Mouse (Mus musculus): Measurements from ENCODE around the gene Bcl7b. TPM values are rescaled to one million over a fixed set of nuclear protein-coding genes. Genes with fewer than 3 reads are reported as not detected.

The Bcl7b gene
- polyA plus RNA-seq, 1 experiment from 2014 or later = 56.2 TPM

DNA sequence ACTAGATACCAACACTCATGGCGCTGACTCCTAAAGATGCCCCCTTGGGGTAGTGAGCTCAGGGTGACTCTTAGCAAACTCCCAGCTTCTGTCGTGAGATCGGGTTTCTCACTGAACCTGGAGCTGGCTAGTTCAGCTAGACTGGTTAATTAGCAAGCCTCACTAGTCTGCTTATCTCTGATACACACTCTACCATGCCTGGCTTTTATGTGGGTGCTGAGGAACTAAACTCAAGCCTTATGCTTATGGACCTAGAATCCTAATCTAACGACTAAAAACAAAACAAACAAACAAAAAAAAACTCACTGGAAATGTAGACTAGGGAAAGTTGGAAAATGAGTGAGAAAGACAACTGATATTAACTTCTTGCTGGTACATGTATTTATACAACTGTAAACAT, 23.6 kb upstream of the Bcl7b start:
- H3K9ac ChIP-seq (ENCODE audit: low read length) = no peak overlapping the region
- H3K4me3 ChIP-seq (ENCODE audit: low read length) = no peak overlapping the region
- ATAC-seq (ENCODE audit: low read depth) = no peak
- no peaks in the 10 kb centered on the region for H3K36me3 ChIP-seq (ENCODE audit: control insufficient read depth, insufficient read depth, low read length)
- peaks cover 5% of the 10 kb centered on the region for H3K4me1 ChIP-seq (replicated peaks; ENCODE audit: control insufficient read depth, insufficient read depth, low read length)
- no peaks in the 10 kb centered on the region for H3K27me3 ChIP-seq (ENCODE audit: control insufficient read depth, insufficient read depth, low read depth, low read length)
- no peak overlapping the region for H3K27ac ChIP-seq (ENCODE audit: low read length)
- H3K4me2 ChIP-seq (ENCODE audit: low read depth, low read length) = no peak overlapping the region
- 37% methylated on average over 4 of the region's 4 CpGs for WGBS
- H3K9me3 ChIP-seq (ENCODE audit: control insufficient read depth, low read length) = no peaks in the 10 kb centered on the region

DNA sequence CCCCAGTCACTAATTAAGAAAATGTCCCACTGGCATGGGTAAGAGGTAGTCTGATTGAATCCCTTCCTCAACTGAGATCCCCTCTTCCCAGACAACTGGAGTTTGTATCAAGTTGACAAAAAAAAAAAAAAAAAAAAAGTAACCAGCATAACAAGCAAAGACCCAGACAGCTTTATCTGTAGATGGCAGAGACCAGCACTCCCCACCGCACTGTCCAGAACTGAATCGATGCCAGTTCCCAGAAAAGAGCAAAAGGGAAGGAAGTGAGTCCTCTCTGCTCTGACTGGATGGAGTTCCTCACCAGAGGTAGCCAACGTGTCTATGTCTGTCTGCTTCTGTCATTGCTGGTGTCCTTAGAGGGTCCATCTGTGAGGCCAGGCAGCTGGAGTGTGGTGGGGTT, 22.6 kb upstream of the Bcl7b start:
- H3K27me3 ChIP-seq (ENCODE audit: control insufficient read depth, insufficient read depth, low read depth, low read length) = no peaks in the 10 kb centered on the region
- no peaks in the 10 kb centered on the region for H3K36me3 ChIP-seq (ENCODE audit: control insufficient read depth, insufficient read depth, low read length)
- no peaks in the 10 kb centered on the region for H3K9me3 ChIP-seq (ENCODE audit: control insufficient read depth, low read length)
- 69% methylated on average over 3 of the region's 3 CpGs for WGBS
- ATAC-seq (ENCODE audit: low read depth) = no peak
- H3K4me1 ChIP-seq (replicated peaks; ENCODE audit: control insufficient read depth, insufficient read depth, low read length) = peaks cover 8% of the 10 kb centered on the region
- H3K4me2 ChIP-seq (ENCODE audit: low read depth, low read length) = no peak overlapping the region
- no peak overlapping the region for H3K9ac ChIP-seq (ENCODE audit: low read length)
- H3K4me3 ChIP-seq (ENCODE audit: low read length) = no peak overlapping the region
- no peak overlapping the region for H3K27ac ChIP-seq (ENCODE audit: low read length)

GRCm38 (mm10) chr5:135145955-135146354, 22.1 kb upstream of the Bcl7b start:
- Histone ChIP-seq H3K27ac (ENCODE audit: low read length) (no peak overlapping the region), H3K4me3 (ENCODE audit: low read length) (no peak overlapping the region), H3K9me3 (ENCODE audit: control insufficient read depth, low read length) (no peaks in the 10 kb centered on the region), H3K4me2 (ENCODE audit: low read depth, low read length) (no peak overlapping the region), H3K27me3 (ENCODE audit: control insufficient read depth, insufficient read depth, low read depth, low read length) (no peaks in the 10 kb centered on the region), H3K36me3 (ENCODE audit: control insufficient read depth, insufficient read depth, low read length) (no peaks in the 10 kb centered on the region), H3K4me1 (replicated peaks; ENCODE audit: control insufficient read depth, insufficient read depth, low read length) (peaks cover 8% of the 10 kb centered on the region), H3K9ac (ENCODE audit: low read length) (no peak overlapping the region)
- ATAC-seq (ENCODE audit: low read depth) = no peak

GRCm38 (mm10) chr5:135148715-135149052, 19.4 kb upstream of the Bcl7b start:
- peak overlapping the region; percentile 72 for H3K9ac ChIP-seq (ENCODE audit: low read length)
- H3K36me3 ChIP-seq (ENCODE audit: control insufficient read depth, insufficient read depth, low read length) = peaks cover 5% of the 10 kb centered on the region
- H3K4me2 ChIP-seq (ENCODE audit: low read depth, low read length) = peak overlapping the region; percentile 73
- WGBS = under 1% methylated on average over 13 of the region's 13 CpGs
- peak overlapping the region; percentile 99 for H3K27ac ChIP-seq (ENCODE audit: low read length)
- peak overlapping the region; percentile 97 for H3K4me3 ChIP-seq (ENCODE audit: low read length)
- H3K27me3 ChIP-seq (ENCODE audit: control insufficient read depth, insufficient read depth, low read depth, low read length) = no peaks in the 10 kb centered on the region
- no peak; the same call in 1 of the 2 replicates for ATAC-seq (ENCODE audit: low read depth)
- peaks cover 8% of the 10 kb centered on the region for H3K4me1 ChIP-seq (replicated peaks; ENCODE audit: control insufficient read depth, insufficient read depth, low read length)
- H3K9me3 ChIP-seq (ENCODE audit: control insufficient read depth, low read length) = no peaks in the 10 kb centered on the region

DNA sequence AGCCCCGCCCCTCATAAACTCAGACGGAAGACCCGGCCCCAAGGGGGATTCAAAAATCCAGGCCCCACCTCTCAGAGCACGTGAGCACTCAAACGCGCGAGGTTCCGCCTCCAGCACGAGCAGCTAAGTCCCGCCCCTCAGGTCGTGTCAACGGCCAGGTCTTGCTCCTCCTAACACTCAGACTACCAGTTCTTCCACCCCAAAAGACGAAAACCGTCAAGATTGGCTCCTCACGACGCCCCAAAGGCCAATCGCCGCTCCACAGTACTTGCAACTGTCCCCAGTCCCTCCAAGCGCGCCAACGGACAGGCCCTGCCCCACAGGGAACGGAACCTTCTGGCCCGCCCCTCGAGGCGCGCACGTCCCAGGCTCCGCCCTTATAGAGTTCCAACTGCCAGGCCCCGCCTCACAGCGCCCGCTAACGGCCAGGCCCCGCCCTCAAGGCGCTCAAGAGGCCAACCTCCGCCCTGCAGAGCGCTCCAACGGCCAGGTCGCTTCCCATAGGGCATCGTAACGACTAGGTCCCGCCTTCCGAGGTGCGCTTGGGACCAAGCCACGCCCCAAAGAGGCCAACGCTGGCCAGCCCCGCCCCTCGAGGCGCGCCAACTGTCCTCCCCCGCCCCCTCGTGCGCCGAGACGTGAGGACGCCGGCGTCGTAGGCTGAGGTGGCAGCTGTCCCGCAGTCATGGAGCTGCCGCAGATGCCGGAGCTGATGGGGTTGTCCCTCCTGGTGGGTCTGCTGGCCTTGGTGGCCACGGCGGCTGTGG, 18.8 kb upstream of the Bcl7b start, which contains the start of gene Tbl2:
Gene Tbl2 (plus strand): TSS at position 605 of the 767 bp plus-strand sequence.
- Histone ChIP-seq H3K4me3 (ENCODE audit: low read length) (peak within 1 kb of the TSS; percentile 97), H3K4me1 (replicated peaks; ENCODE audit: control insufficient read depth, insufficient read depth, low read length) (peaks cover 8% of the 10 kb centered on the region), H3K9me3 (ENCODE audit: control insufficient read depth, low read length) (no peaks in the 10 kb centered on the region), H3K9ac (ENCODE audit: low read length) (peak within 1 kb of the TSS; percentile 89), H3K4me2 (ENCODE audit: low read depth, low read length) (peak within 1 kb of the TSS; percentile 87), H3K36me3 (ENCODE audit: control insufficient read depth, insufficient read depth, low read length) (peaks cover 9% of the 10 kb centered on the region), H3K27me3 (ENCODE audit: control insufficient read depth, insufficient read depth, low read depth, low read length) (no peaks in the 10 kb centered on the region), H3K27ac (ENCODE audit: low read length) (peak within 1 kb of the TSS; percentile 99)
- peak; percentile 98 for ATAC-seq (ENCODE audit: low read depth)
- WGBS = under 1% methylated on average over 61 of the region's 63 CpGs

DNA sequence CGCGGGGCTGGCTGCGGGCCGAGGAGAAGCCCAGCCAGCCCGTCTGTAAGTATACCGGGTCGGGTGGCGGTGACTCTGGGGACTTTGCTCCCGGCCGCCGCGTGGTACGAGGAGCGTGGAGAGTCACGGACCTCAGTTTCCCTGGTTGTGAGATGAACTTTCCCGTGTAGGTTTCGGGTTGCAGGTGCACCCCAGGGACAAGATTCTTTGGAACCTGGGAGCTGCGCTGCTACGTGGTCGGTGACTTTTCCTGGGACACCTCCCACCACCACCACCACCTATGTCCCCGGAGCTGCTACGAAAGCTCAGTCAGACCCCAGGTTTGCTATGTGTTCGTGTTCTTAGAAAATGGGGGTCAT, 18.3 kb upstream of the Bcl7b start:
- no peak for ATAC-seq (ENCODE audit: low read depth)
- H3K27ac ChIP-seq (ENCODE audit: low read length) = peak overlapping the region; percentile 99; the same call in 1 of the 2 replicates
- no peaks in the 10 kb centered on the region for H3K27me3 ChIP-seq (ENCODE audit: control insufficient read depth, insufficient read depth, low read depth, low read length)

GRCm38 (mm10) chr5:135156496-135156895, 11.6 kb upstream of the Bcl7b start:
- ATAC-seq (ENCODE audit: low read depth) = no peak
- H3K4me1 ChIP-seq (replicated peaks; ENCODE audit: control insufficient read depth, insufficient read depth, low read length) = no peaks in the 10 kb centered on the region
- H3K27me3 ChIP-seq (ENCODE audit: control insufficient read depth, insufficient read depth, low read depth, low read length) = no peaks in the 10 kb centered on the region
- 97% methylated on average over 4 of the region's 4 CpGs for WGBS
- peaks cover 50% of the 10 kb centered on the region for H3K36me3 ChIP-seq (ENCODE audit: control insufficient read depth, insufficient read depth, low read length)
- H3K4me2 ChIP-seq (ENCODE audit: low read depth, low read length) = no peak overlapping the region
- no peak overlapping the region for H3K9ac ChIP-seq (ENCODE audit: low read length)
- no peaks in the 10 kb centered on the region for H3K9me3 ChIP-seq (ENCODE audit: control insufficient read depth, low read length)
- no peak overlapping the region for H3K27ac ChIP-seq (ENCODE audit: low read length)
- no peak overlapping the region for H3K4me3 ChIP-seq (ENCODE audit: low read length)

More for the DNA sequence above, 18.3 kb upstream of the Bcl7b start:
- 0% methylated on average over 23 of the region's 23 CpGs for WGBS
- peaks cover 8% of the 10 kb centered on the region for H3K4me1 ChIP-seq (replicated peaks; ENCODE audit: control insufficient read depth, insufficient read depth, low read length)
- no peaks in the 10 kb centered on the region for H3K9me3 ChIP-seq (ENCODE audit: control insufficient read depth, low read length)
- peaks cover 12% of the 10 kb centered on the region for H3K36me3 ChIP-seq (ENCODE audit: control insufficient read depth, insufficient read depth, low read length)
- peak overlapping the region; percentile 89 for H3K9ac ChIP-seq (ENCODE audit: low read length)
- H3K4me2 ChIP-seq (ENCODE audit: low read depth, low read length) = peak overlapping the region; percentile 87
- peak overlapping the region; percentile 97 for H3K4me3 ChIP-seq (ENCODE audit: low read length)

- H3K27me3 ChIP-seq (ENCODE audit: control insufficient read depth, insufficient read depth, low read depth, low read length) = no peaks in the 10 kb centered on the region
- no peaks in the 10 kb centered on the region for H3K9me3 ChIP-seq (ENCODE audit: control insufficient read depth, low read length)
- peaks cover 26% of the 10 kb centered on the region for H3K36me3 ChIP-seq (ENCODE audit: control insufficient read depth, insufficient read depth, low read length)
- 86% methylated on average over 4 of the region's 4 CpGs for WGBS
- no peak overlapping the region for H3K9ac ChIP-seq (ENCODE audit: low read length)
- H3K4me1 ChIP-seq (replicated peaks; ENCODE audit: control insufficient read depth, insufficient read depth, low read length) = no peaks in the 10 kb centered on the region
- no peak overlapping the region for H3K4me2 ChIP-seq (ENCODE audit: low read depth, low read length)
- H3K4me3 ChIP-seq (ENCODE audit: low read length) = no peak overlapping the region
- no peak; the same call in 1 of the 2 replicates for ATAC-seq (ENCODE audit: low read depth)
- H3K27ac ChIP-seq (ENCODE audit: low read length) = 0 out of 2 replicates have a peak overlapping the region, but pooled peaks have one; percentile 36
Measured at GRCm38 (mm10) chr5:135161221-135161620, 6.9 kb upstream of the Bcl7b start.

DNA sequence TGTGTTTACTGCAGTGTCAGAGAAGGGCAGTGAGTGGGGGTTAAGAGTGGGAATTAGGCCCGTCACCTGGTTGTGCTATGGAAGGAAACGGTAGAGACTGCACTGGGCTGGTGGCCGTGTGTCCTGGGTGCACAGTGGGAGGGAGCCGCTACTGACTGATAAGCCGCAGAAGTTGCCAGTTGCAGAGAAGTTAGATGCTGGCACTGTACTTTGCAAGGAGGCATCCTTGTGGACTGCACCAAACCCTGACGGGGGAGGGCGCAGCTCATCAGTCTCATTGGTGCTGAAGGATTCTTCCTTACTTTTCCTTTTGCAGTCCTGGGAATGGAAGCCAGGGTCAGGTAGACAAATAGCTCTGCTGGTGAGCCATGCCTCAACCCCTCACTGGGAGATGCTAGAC, 6.4 kb upstream of the Bcl7b start:
- no peak overlapping the region for H3K4me2 ChIP-seq (ENCODE audit: low read depth, low read length)
- no peak overlapping the region for H3K4me3 ChIP-seq (ENCODE audit: low read length)
- H3K27ac ChIP-seq (ENCODE audit: low read length) = 0 out of 2 replicates have a peak overlapping the region, but pooled peaks have one; percentile 36
- H3K4me1 ChIP-seq (replicated peaks; ENCODE audit: control insufficient read depth, insufficient read depth, low read length) = no peaks in the 10 kb centered on the region
- 85% methylated on average over 7 of the region's 7 CpGs for WGBS
- no peak for ATAC-seq (ENCODE audit: low read depth)
- H3K9ac ChIP-seq (ENCODE audit: low read length) = no peak overlapping the region
- no peaks in the 10 kb centered on the region for H3K9me3 ChIP-seq (ENCODE audit: control insufficient read depth, low read length)
- no peaks in the 10 kb centered on the region for H3K27me3 ChIP-seq (ENCODE audit: control insufficient read depth, insufficient read depth, low read depth, low read length)
- H3K36me3 ChIP-seq (ENCODE audit: control insufficient read depth, insufficient read depth, low read length) = peaks cover 21% of the 10 kb centered on the region

Measured in lung, embryonic 16.5 days (tissue).